Mouse (Mus musculus) heart, adult 2 months (tissue): ENCODE data around the gene Rc3h1.

ENCODE experiments used
- CTCF ChIP-seq: fragments of 200-600 bp; IDR thresholded peaks from 2 replicates; pipeline ENCODE4 v1.8.1; 2022; ENCODE audit warnings: antibody characterized with exemption, mild to moderate bottlenecking, moderate library complexity
- EP300 ChIP-seq: fragments of 200-500 bp; IDR thresholded peaks from 2 replicates; pipeline ENCODE4 v1.6.1; 2011; ENCODE audit warnings: low read depth, low read length, control low read depth; ENCODE audit not compliant: insufficient read depth
- POLR2A ChIP-seq: fragments of 200-500 bp; IDR thresholded peaks from 2 replicates; pipeline ENCODE4 v1.6.1; 2011; ENCODE audit warnings: mild to moderate bottlenecking, low read depth, low read length, control low read depth; ENCODE audit not compliant: insufficient read depth

DNA sequence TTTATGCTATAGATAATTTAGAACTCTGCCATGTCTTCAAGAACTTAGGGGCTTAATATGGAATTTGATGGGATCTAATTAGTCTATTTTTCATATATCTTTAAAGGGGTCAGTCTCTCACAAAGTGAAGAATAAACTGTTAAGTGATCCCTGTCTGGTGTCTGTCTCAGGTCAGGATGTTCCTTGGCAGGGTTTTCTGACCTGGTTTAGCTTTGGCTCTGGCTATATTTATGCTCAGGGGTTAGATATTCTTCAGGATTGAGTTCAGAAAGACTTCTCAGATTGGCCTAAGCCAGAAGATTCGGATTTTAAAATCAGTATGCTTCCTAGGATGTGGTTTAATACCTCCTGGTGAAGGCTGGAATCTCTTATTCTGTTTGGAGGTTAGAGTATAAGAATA, 4.0 kb downstream of the Rc3h1 start:
- no peak for TF ChIP-seq CTCF
- no peak for TF ChIP-seq POLR2A
- TF ChIP-seq EP300 = no peak
